Mouse (Mus musculus): ENCODE results near the gene Troap. TPM values are rescaled to one million over a fixed set of nuclear protein-coding genes. Genes with fewer than 3 reads are reported as not detected.
A peak's percentile ranks its signal among the peaks of the same experiment; 100 is the strongest.

The Troap gene
- polyA plus RNA-seq, 1 experiment from 2014 or later = 4.8 TPM

DNA sequence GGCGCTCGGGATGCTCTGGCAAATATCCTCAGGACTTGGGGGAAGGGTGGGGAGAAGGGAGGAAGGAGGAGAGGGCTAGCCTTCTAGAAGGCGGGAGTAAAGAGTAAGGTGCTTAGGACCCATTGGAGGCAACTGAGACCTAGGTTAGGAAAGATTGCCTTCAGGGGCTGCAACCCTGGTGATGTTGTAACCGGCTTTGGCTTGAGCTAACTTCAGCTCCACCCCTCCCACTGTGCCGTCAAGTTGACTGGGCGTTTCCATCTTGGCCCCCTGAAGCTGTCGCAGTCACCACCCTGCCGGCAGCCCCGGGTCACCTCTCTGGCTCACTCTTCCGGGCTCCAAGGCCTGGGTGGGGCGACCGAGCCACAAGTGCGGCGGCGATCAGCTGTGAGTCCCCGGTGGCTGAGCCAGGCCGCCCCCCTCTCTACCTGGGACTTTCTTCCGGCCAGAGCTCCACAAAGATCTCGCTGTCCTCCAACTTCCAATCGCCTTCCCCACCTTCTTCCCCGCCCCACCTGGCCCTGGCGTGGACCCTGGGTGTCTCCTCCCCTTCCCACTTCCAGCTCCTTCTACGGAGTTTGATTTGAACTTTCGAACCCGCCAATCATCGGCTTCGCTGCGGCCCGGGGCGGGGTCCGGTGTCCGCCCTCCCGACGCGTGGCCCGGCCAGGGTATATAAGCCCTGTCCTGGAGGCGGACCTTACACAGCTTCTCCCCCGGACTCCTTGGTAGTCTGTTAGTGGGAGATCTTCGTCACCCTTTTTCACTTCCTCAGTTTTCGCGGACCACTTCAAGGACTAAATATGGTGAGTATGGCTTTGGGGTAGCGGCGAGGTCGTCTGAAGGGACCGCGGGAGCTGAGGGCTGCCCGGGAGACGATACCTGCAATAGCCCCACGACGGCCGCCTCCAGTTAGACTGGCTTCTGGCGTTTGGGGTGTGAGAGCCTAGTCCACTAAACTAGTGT lies 44.5 kb upstream of the Troap start, which contains the start of gene Tuba1c:
Gene Tuba1c (plus strand): TSS at position 273 of the 966 bp plus-strand sequence.
- peak within 1 kb of the TSS; percentile 89 for H3K27ac ChIP-seq (ENCODE audit: low read depth, low read length)
- peaks cover 5% of the 10 kb centered on the region; the same call in 1 of the 2 replicates for H3K4me1 ChIP-seq (replicated peaks; ENCODE audit: control insufficient read depth, insufficient read depth, low read length)
- ATAC-seq = peak; percentile 92
- no peaks in the 10 kb centered on the region for H3K9me3 ChIP-seq (ENCODE audit: control insufficient read depth)
- no peaks in the 10 kb centered on the region for H3K27me3 ChIP-seq (replicated peaks; ENCODE audit: control insufficient read depth, insufficient read depth, low read length)
- peak within 1 kb of the TSS; percentile 80 for H3K9ac ChIP-seq (ENCODE audit: low read depth, low read length)
- no peak; the same call in 1 of the 2 replicates for TF ChIP-seq CTCF (IDR thresholded peaks at IDR 0.05; ENCODE audit: low read depth)
- WGBS = under 1% methylated on average over 52 of the region's 52 CpGs
- H3K4me2 ChIP-seq (replicated peaks; ENCODE audit: low read depth) = peak within 1 kb of the TSS; percentile 82
- peak within 1 kb of the TSS; percentile 77 for H3K4me3 ChIP-seq (ENCODE audit: low read depth, low read length)
- peaks cover 5% of the 10 kb centered on the region for H3K36me3 ChIP-seq (ENCODE audit: control insufficient read depth, insufficient read depth)

DNA sequence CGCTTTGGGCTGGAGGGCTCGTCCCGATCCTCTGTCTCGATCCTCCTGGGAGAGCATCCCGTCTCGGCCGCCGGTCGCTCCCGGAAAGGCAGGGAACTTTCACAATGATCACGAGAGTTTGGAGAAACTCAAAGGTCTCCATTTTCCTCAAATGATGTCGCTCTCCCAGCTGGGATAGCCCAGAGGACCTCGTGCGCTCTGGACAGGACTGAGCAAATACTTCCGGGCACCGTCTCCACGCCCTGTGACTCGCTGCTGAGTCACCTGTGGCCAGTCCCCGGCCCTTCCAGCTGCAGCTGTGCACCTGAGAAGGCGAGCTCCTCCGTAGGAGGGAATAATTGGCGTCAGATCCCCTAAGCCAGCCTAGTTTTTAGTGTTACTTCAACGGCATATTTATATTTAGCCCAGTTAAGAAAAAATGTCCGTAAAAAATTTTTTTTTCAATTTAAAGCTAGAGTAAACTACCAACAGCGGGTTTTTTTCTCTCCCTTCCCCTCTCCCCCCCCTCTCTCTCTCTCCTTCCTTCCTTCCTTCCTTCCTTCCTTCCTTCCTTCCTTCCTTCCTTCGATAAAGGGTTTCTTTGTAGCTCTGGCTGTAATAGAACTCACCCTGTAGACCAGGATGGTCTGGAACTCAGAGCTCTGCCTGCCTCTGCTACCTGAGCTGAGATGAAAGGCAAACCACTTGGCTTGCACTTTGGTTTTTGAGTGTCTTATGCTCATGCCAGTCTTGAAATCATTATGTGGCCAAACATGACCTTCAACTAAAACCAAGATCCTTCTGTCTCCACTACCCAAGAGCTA lies 43.6 kb upstream of the Troap start:
- Histone ChIP-seq H3K9ac (ENCODE audit: low read depth, low read length) (peak overlapping the region; percentile 80), H3K4me2 (replicated peaks; ENCODE audit: low read depth) (peak overlapping the region; percentile 82), H3K27me3 (replicated peaks; ENCODE audit: control insufficient read depth, insufficient read depth, low read length) (no peaks in the 10 kb centered on the region), H3K36me3 (ENCODE audit: control insufficient read depth, insufficient read depth) (peaks cover 14% of the 10 kb centered on the region), H3K4me1 (replicated peaks; ENCODE audit: control insufficient read depth, insufficient read depth, low read length) (peaks cover 5% of the 10 kb centered on the region; the same call in 1 of the 2 replicates), H3K4me3 (ENCODE audit: low read depth, low read length) (peak overlapping the region; percentile 77), H3K27ac (ENCODE audit: low read depth, low read length) (peak overlapping the region; percentile 89), H3K9me3 (ENCODE audit: control insufficient read depth) (no peaks in the 10 kb centered on the region)
- TF ChIP-seq CTCF (IDR thresholded peaks at IDR 0.05; ENCODE audit: low read depth) = no peak
- ATAC-seq = peak; percentile 67
- 6% methylated on average over 26 of the region's 26 CpGs for WGBS

DNA sequence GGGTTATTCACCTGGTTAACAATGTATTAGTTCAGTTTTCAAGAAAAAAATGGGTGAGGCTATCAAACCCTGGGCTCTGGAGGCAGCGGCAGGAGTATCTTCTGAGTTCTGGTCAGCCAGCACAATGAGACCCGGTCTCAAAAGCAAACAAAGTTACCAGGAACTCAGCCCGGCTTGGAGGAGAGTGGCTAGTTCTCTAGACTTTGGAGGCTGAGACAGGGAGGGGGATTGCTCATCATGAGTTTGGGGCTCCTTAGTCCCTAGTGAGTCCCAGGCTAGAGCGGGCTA lies 43.0 kb upstream of the Troap start:
- TF ChIP-seq CTCF (IDR thresholded peaks at IDR 0.05; ENCODE audit: low read depth) = no peak
- Histone ChIP-seq H3K4me1 (replicated peaks; ENCODE audit: control insufficient read depth, insufficient read depth, low read length) (peaks cover 5% of the 10 kb centered on the region; the same call in 1 of the 2 replicates), H3K36me3 (ENCODE audit: control insufficient read depth, insufficient read depth) (peaks cover 20% of the 10 kb centered on the region), H3K4me3 (ENCODE audit: low read depth, low read length) (peak overlapping the region; percentile 77), H3K27me3 (replicated peaks; ENCODE audit: control insufficient read depth, insufficient read depth, low read length) (no peaks in the 10 kb centered on the region), H3K9ac (ENCODE audit: low read depth, low read length) (peak overlapping the region; percentile 80), H3K27ac (ENCODE audit: low read depth, low read length) (peak overlapping the region; percentile 89), H3K9me3 (ENCODE audit: control insufficient read depth) (no peaks in the 10 kb centered on the region), H3K4me2 (replicated peaks; ENCODE audit: low read depth) (peak overlapping the region; percentile 82)
- ATAC-seq = no peak
- WGBS = 33% methylated on average over 4 of the region's 4 CpGs

DNA sequence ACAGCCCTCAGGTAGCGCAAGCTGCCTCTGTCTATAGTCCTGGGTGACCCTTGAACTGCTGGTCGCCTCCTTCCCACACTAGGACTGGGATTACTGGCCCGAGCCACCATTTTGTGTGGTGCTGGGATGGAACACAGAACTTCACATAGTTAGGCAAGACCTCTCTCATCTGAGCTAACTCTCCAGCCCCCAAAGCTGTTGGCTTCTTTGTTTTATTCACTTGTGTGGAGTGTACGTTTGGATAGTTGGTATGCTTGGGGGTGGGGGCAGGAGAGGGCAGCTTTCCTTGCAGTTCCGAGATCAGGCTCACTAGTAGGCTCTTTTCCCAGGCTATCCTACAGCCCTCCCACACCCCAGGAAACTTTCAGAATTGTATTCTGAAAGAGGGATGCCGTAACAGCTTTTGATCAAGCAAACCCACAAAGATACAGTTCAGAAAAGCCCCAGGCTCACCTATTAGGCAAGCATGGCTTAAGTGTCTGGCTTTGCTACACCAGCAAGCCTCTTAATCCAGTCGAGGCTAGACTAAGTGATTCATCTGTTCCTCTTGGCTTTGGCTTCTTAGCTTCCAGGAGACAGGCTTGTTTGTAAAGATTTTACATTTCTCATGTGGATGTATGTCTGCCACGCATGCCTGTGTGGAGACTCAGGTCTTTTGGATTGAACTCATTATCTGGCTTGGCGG lies 42.2 kb upstream of the Troap start:
- TF ChIP-seq CTCF (IDR thresholded peaks at IDR 0.05; ENCODE audit: low read depth) = no peak
- Histone ChIP-seq H3K27ac (ENCODE audit: low read depth, low read length) (peak overlapping the region; percentile 46), H3K27me3 (replicated peaks; ENCODE audit: control insufficient read depth, insufficient read depth, low read length) (no peaks in the 10 kb centered on the region), H3K9ac (ENCODE audit: low read depth, low read length) (peak overlapping the region; percentile 40; the same call in 1 of the 2 replicates), H3K4me1 (replicated peaks; ENCODE audit: control insufficient read depth, insufficient read depth, low read length) (peaks cover 5% of the 10 kb centered on the region; the same call in 1 of the 2 replicates), H3K4me3 (ENCODE audit: low read depth, low read length) (peak overlapping the region; percentile 77), H3K4me2 (replicated peaks; ENCODE audit: low read depth) (peak overlapping the region; percentile 82), H3K36me3 (ENCODE audit: control insufficient read depth, insufficient read depth) (peaks cover 25% of the 10 kb centered on the region), H3K9me3 (ENCODE audit: control insufficient read depth) (no peaks in the 10 kb centered on the region)
- ATAC-seq = no peak
- WGBS = 30% methylated on average over 9 of the region's 9 CpGs

DNA sequence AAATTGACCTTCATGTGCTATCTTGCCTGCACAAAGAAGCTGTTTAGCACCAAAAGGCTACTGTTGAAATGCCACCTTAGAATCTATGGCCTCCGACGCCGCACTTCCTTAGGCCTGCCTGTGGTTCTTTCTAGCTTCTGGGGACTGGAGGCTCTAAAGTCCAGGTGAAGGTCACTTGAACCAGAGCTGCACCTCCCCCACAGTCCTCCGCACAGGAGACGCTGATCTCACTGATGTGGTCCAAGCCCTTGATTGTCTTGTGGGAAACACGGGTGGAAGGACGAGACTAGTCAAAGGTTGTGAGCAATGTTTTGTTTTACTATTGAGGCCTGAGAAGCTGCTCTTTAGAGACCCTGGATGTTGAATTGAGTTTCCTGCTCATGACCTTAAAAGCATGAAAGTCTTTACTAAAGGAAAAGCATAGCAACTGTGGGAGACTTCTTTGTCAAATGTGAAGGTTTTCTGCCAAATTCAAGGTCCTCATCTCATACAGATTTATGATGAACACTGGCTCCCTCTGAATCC lies 41.6 kb upstream of the Troap start:
- TF ChIP-seq CTCF (IDR thresholded peaks at IDR 0.05; ENCODE audit: low read depth) = no peak
- Histone ChIP-seq H3K9ac (ENCODE audit: low read depth, low read length) (peak overlapping the region; percentile 40; the same call in 1 of the 2 replicates), H3K27me3 (replicated peaks; ENCODE audit: control insufficient read depth, insufficient read depth, low read length) (no peaks in the 10 kb centered on the region), H3K4me1 (replicated peaks; ENCODE audit: control insufficient read depth, insufficient read depth, low read length) (peaks cover 5% of the 10 kb centered on the region; the same call in 1 of the 2 replicates), H3K9me3 (ENCODE audit: control insufficient read depth) (no peaks in the 10 kb centered on the region), H3K4me2 (replicated peaks; ENCODE audit: low read depth) (peak overlapping the region; percentile 82), H3K27ac (ENCODE audit: low read depth, low read length) (peak overlapping the region; percentile 46), H3K4me3 (ENCODE audit: low read depth, low read length) (peak overlapping the region; percentile 77), H3K36me3 (ENCODE audit: control insufficient read depth, insufficient read depth) (peaks cover 25% of the 10 kb centered on the region)
- whole genome bisulfite sequencing = 34% methylated on average over 7 of the region's 7 CpGs
- ATAC-seq = no peak
